Mouse (Mus musculus) frontal cortex, adult (tissue): ENCODE data around the gene Slc35f1.

Experiments
- ATAC-seq: cut with Nextera tagmentation; 2 replicates; pipeline ENCODE4 v1.9.2; 2017; ENCODE audit warnings: mild to moderate bottlenecking, moderate library complexity, mixed read lengths; ENCODE audit not compliant: low TSS enrichment

Slc35f1 gene

DNA sequence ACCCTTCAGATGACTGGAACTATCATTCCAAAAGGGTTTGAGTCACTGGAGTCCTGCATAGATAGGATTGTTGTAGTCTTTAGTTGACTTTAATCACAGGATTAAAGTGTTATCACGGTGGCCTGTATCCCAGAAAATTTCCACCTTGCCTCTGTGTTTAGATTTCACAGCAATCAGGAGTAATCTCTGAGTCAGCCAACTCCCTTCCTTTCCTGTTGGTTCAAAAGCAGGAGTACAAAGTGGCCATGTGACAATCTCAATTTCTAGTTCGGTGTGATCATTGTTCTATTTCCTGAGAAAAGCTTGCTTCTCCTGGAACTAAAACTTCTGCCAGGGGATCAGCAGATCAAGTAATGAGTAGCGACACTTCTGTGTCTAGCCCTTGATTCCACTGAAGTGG, 410.5 kb downstream of the Slc35f1 start:
- no peak for ATAC-seq

DNA sequence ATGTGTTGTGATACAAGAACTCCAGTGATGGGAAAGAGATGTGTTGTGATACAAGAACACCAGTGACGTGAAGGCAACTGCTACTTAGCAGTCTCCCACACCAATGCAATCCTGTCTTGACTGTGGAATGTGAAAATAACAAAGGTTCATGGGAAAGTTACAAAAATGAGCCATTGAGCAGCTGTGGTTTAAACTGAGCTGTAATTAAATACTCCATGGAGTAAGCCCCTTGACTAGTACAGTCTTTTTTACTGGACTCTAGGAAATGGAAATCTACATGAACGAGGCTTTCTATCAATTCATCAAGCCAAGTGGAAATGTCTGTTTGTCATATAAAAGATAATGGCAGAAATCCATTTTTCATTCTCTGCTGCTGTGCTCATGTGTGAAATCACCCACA, 411.1 kb downstream of the Slc35f1 start:
- no peak for ATAC-seq

DNA sequence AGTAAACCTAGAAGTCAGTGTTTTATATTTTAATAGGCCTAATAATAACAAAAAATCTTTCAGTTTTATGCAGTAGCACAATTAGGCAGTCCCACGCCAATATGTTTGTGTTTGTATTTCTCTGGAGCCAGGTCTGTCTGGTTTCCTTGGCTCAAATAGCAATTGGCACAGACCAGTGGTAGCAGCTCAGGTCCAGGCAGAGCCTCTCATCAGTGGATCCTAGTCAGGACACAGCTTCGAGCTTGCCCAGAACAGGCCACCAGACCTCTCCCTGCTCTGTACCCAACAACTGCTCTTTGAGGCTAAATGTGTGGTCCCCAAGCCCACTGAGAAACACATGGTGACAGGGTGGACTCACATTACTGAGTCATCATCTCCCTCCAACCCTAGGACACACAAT, 412.1 kb downstream of the Slc35f1 start:
- ATAC-seq = no peak

DNA sequence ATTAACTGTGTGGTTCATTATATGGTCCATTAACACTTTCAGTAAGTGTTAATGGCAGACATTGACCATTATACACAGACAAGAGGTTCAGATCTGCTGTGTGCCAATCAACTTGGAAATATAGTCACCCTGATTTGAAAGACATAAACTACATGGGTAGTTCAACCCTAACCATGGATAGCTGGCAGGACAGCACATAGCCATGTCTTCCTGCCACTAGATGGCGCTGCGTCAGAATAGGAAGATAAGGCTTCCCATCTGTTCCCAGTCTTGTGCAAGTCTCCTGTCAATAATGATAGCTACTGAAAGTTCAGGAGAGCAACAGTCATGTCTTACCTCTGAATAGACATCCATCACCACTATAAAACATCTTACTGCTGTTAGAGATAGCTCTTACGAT, 424.7 kb downstream of the Slc35f1 start:
- ATAC-seq = peak; percentile 85

DNA sequence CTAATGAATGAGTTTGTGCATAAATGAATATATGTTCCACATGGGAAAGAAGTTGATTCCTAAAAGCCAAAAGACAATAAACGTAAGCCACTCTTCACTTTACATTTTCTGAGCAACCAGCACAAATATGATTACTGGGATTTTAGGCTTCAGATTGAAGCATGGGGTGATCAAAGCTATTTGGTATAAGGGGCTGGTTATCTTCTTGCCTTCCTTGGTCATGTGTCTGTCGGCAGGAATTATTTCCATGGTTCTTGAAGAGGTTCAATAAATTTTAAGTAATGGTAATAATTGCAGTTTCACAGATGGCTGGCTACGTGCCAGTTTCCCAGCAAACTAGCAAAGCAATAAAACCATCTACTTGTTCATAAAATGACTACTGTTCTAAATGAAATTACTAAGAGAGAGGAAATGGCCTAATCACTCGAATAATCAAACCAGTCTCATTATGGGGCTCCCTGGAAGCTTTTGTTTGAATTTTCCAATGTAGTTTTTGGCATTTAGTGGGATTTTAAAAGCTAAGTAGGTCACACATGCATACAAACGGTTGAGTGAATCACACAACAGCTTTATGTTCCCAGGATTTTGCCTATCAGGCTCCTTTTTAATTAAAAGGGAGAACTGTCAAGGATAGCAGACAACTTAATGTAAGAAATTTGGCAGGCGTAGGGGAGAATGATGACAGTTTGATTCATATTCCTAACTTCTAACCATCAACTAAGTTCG, 425.5 kb downstream of the Slc35f1 start:
- ATAC-seq = peak; percentile 62

DNA sequence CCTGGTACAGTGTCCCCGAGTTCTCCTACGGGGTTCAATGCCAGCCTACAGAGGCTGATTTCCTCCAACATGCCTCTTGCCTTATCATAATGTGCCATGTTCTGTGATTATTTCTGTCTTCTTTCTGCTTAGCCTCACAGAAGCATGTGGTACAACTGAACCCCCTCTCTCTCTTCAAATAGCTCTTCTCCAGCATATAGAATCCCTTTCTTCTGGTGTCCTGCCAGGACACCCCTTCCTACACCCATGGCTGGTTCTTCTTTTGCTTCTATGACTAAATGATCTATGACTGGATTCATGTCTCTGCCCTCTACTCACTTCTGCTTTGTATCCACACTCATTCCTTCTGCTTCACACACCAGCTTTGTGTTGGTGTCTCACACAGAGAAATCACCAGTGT, 430.3 kb downstream of the Slc35f1 start:
- ATAC-seq = peak; percentile 66

DNA sequence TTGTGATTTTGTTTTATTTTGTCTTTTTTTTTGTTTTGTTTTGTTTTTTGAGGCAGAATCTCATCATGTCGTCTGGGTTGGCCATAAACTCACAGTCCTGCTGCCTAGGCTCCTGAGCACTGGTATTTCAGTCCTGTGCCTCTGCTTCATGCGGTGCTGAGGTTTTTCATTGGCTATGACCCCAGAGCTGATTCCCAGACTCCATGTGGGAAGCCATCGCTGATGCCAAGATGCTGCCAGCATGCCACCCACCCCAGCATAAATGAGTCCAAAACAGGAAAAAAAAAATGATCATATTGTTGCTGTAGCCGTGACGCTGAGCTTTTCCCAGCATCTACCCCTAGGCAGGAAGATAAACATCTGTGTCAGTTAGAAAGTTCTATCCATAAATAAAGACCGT, 434.0 kb downstream of the Slc35f1 start:
- ATAC-seq = peak; percentile 90

DNA sequence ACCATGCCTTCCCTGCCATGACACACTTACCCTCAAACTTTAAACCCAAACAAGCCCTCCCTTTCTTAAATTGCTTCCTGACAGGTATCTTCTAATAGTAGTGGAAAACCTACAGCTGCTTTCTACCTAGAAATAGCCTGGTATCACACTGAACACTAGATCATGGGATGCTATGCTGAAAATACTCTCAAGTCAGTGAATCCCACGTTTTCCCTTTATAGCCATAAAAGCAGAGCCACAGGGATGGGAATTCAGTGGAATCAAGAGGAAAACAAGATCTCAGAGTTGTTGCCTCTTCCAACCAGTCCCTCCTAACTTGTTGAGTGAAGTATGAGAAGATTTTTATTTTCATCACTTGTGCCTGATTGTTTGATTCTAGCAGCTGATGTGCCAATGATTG, 442.4 kb downstream of the Slc35f1 start:
- ATAC-seq = peak; percentile 100

DNA sequence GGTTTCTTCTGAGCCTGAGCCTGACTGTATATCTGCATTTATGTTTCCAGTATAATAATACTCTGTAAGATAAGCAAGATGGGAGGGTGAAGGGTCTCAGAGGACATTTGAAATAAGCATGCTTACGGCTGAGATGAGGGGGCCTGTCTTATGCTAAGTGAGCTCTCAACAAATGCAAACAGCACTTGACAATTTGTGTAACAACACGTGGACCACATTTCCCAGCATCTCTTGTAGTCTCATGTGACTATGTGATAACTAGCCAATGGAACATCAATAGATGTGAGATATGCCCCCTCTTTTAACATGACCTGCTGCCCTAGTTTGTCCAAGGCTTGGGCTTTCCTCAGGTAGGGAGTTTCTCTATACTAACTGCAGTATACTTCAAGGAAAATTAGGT, 460.0 kb downstream of the Slc35f1 start:
- ATAC-seq = no peak

DNA sequence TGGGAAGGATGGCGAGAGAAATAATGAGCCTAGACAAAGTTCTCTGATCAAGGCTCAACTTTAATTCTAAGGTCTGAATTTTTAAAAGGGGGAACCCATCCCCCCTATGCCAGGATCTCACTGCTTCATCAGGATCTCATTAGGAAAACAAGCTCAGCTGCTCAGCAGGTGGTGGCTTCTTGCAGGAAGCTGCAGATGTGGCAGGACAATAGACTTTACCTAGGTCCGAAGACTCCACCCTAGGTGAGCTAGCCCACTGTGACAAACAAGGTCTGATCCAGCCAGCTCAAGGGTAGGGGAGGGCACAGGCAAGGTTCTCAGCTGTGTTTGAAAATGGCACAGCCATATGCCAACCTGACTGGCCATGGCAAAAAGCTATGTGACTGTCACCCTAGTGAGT, 460.6 kb downstream of the Slc35f1 start:
- no peak for ATAC-seq

DNA sequence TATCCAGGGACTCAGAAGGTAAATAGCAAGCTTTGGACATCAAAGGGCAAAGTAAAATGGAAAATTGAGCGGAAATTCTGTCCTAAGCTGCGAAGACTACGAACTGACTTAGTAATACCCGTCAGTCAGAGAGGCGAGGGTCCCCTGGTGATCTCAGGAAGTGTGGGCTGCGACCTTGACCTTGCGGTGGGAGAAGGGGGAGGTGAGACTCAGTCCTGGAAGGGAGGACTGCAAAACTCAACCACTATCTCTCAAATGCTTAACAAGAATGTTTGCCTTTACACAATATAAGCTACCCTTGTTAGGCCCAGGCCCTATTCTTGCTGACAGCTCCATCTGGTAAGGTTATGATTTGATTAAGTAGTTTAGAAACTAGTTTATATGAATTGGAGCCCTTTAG, 466.0 kb downstream of the Slc35f1 start:
- no peak for ATAC-seq

DNA sequence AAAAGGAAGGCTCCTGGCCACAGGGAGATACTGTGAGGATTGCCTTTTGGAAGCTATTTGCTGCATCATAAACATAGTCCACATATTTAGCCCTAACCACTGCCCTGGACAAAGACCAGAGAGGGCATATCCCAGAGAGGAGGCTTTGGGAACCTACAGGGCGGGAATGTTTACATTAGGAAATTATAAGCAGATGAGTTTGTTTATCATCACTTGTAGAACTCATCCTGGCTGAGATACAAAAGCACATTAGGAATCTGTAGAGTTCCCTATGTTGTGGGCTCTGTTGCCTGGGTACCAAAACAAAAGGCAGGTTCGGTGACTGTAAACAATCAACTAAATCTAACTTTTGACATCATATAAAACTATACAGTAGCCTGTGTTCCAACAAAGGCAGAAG, 467.4 kb downstream of the Slc35f1 start:
- no peak for ATAC-seq
